Mouse (Mus musculus): Measurements from ENCODE around the gene Hdac4.

DNA sequence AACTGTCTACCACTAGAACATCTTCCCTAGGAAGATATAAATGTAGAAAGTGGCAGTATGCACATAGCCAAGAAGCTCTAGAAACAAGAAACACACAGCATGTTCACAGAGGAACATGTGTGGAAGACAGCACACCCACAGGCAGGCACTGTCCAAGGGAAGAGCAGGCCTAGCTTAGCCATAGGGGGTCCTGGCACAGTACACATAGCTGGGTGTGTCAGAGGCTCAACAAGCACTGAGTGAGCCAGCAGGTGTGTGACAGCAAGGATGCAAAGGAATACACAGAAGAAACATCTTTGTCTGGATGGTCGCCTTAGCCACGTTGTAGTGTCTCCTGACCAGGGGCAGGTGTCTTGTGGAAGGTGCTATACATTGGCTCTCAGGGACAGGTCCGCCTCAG is 132.2 kb downstream of the Hdac4 start:
- TF ChIP-seq POLR2A (IDR thresholded peaks at IDR 0.05; ENCODE audit: borderline replicate concordance, control insufficient read depth, low read depth, low read length) (no peak), CTCF (IDR thresholded peaks at IDR 0.05; ENCODE audit: control insufficient read depth, insufficient read depth, low read length) (no peak)

Measured in bone marrow, adult 2 months (tissue).